Mouse (Mus musculus): ENCODE results near the gene Olfr1246.
"Not testable (repeated sequence)": the region's sequence is repeated elsewhere in the genome, so short reads cannot be mapped to it uniquely, and the experiment has no call there.

Gene Olfr1246

DNA sequence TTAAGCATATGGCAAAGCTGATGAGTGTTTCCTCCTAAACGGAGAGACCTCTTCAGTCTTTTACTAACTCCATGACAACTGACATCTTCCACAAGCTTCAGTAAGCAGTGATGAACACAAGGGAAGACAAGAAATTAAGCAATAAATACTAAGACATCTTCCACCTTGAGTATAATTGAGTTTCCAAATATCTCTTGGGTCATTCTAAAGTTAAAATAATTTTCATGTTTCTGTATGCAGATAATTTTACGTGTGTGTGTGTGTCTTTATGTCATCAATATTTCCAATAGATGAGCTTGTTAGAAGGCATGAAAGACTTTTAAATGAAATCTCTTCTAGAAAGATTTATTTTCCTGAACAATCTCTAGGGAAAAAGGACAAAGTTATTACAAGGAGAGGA is at the start of gene Olfr1246:
Gene Olfr1246 (minus strand): TSS at position 101 of the 400 bp plus-strand sequence.
- DNase-seq = no peak

DNA sequence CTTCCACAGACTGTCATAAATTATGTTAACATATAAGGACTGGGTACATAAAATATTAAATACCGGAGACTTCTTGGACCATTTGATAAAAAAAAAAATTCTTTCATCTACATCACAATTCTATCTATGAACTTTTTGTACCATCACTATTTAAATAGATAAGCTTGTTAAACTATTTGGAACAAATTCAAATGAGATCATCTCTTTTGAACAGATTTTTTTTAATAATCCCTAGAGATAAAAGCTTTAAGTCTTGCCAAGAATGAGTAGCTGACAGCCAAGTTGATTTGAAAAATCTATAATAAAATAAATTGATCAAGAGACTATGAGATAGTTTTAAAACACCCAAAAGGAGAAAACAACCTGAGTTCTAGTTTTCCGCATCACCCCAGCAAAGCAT is 41.9 kb upstream of the Olfr1246 start, which contains the start of gene Olfr1249:
Gene Olfr1249 (minus strand): TSS at position 101 of the 400 bp plus-strand sequence.
- no peak for DNase-seq

DNA sequence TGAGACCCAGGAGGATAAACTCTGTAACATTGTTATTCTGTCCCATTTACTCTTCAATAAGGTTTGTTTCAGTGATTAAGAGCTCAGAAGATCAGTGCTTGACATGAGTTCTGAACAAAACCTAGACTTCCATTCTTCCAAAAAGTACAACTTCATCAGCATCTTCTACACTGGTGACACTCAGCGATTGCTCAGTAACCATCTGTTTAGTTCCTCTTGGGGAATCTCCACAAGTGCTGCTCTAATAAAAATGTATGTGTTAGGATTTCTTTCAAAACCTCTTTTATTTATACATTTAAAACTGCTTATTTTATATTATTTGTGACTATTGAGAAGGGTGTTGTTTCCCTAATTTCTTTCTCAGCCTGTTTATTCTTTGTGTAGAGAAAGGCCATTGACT is 25.2 kb upstream of the Olfr1246 start, which contains the start of gene Olfr1248:
Gene Olfr1248 (minus strand): TSS at position 101 of the 400 bp plus-strand sequence.
- DNase-seq = not testable (repeated sequence)

DNA sequence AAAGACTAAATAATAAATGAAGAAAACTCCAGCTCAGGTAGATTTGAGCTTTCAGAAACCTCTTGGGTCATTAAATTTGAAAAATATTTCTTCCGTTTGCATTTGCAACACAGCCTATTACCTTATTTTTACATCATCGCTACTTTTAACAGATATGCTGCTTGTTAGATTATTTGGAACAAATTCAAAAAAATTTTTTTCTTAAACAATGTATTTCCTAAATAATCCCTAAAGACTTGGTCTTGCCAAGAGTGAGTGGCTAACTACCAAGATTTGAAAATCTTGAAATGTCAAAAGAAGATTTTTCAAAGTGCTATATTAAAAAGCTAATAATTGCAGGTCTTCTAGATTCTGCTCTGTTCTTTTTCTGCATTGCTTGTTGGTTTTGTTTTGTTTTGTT is 21.1 kb upstream of the Olfr1246 start, which contains the start of gene Olfr1247:
Gene Olfr1247 (minus strand): TSS at position 101 of the 400 bp plus-strand sequence.
- DNase-seq = no peak

DNA sequence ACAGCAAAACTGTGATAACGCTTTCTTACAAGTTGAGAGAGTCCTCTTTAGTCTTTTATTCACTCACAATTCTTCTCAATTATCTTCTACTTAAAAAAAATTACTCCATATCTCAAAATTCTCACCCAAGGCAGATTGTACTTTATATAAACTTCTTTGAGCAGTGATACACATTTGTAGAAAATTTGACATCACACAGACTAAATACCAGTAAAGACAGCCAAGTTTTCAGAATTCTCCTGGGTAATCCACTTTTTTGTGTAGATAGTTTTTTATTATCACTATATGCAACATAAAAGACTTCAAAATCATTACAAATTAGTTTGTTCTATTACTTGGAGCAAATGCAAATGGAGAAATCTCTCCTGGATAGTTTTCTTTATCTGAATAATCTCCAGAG is 14.6 kb downstream of the Olfr1246 start, which contains the start of gene Olfr1245:
Gene Olfr1245 (minus strand): TSS at position 101 of the 400 bp plus-strand sequence.
- DNase-seq = no peak

DNA sequence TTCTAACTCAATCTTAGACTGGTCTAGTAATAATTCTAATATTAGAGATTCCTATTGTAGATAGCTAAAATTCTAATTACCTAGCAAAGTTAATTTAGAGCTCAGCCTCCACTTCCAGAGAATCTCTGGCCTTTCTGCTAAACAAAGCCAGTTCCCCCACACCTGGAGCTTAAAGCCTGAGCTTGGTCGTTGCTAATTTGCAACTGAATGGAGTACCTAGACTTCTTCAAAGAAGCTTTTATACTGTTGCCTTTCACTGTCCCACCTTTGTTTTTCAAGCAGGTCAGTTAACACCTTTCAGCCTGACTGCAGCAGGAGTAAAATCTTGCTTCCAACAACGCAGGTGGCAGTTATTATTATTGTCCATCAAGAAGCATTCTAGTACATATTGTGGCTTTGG is 30.3 kb downstream of the Olfr1246 start:
- DNase-seq = not testable (repeated sequence)

DNA sequence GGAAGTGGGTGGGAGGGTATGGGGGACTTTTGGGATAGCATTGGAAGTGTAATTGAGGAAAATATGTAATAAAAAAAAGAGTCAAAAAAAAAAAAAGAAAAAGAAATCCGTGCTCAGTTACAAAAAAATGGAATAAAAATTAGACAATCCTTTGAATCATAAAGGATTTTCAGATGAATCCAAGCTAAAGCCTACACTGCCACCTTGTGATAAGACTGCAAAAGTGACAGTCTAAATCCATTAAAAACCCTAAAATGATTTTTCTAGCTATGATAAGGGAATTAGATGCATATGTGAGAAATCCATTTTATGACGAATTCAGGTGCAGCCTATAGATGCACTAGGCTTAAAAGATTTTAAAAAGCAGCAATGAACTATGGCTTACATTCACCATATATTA is 48.4 kb downstream of the Olfr1246 start:
- DNase-seq = no peak

DNA sequence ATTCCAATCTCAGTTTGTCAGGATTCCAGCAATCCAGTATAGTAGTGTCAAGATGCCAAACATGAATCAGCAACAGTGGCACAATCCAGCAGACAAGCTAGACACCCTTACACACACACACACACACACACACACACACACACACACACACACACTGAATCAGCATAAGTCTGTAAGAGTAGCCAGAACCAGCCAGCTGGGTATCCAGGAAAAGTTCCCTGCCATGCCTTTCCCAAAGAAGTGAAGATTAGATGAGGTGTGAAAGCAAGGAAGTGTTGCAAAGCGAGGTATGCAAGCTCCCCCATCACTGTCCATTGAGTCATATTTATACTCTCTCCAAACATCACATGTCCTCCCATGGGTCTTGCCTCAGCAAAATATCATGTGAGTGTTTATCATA is 53.0 kb downstream of the Olfr1246 start:
- no peak for DNase-seq
